Mouse (Mus musculus): ENCODE data around the gene Becn1. TPM values are rescaled to one million over a fixed set of nuclear protein-coding genes. Genes with fewer than 3 reads are reported as not detected.

The Becn1 gene
- polyA plus RNA-seq, 1 experiment: 169 TPM

- H3K4me3 ChIP-seq (ENCODE audit: insufficient read depth, low read length): peak overlapping the region; percentile 61
- H3K4me1 ChIP-seq (ENCODE audit: control insufficient read depth, insufficient read depth, low read length): no peaks in the 10 kb centered on the region; the same call in 1 of the 2 replicates
- peak overlapping the region; percentile 79 for H3K27ac ChIP-seq (ENCODE audit: insufficient read depth, low read length)
- TF ChIP-seq CTCF (IDR thresholded peaks at IDR 0.05; ENCODE audit: extremely low read depth, insufficient read depth, low read length): no peak
- no peak for TF ChIP-seq POLR2A (IDR thresholded peaks at IDR 0.05; ENCODE audit: extremely low read depth, insufficient read depth, low read length)
Measured at GRCm38 (mm10) chr11:101247521-101248030, 54.5 kb downstream of the Becn1 start.

- TF ChIP-seq POLR2A (IDR thresholded peaks at IDR 0.05; ENCODE audit: extremely low read depth, insufficient read depth, low read length) (no peak), CTCF (IDR thresholded peaks at IDR 0.05; ENCODE audit: extremely low read depth, insufficient read depth, low read length) (no peak)
- Histone ChIP-seq H3K27ac (ENCODE audit: insufficient read depth, low read length) (peak overlapping the region; percentile 89; the same call in 1 of the 2 replicates), H3K4me1 (ENCODE audit: control insufficient read depth, insufficient read depth, low read length) (no peaks in the 10 kb centered on the region; the same call in 1 of the 2 replicates), H3K4me3 (ENCODE audit: insufficient read depth, low read length) (peak overlapping the region; percentile 61)
Measured at GRCm38 (mm10) chr11:101246702-101247012, 55.4 kb downstream of the Becn1 start.

GRCm38 (mm10) chr11:101245855-101246701 lies 56.0 kb downstream of the Becn1 start, which contains the start of gene Ramp2:
TSS of gene Ramp2 (plus strand) at chr11:101246028.
- peak within 1 kb of the TSS; percentile 89 for H3K27ac ChIP-seq (ENCODE audit: insufficient read depth, low read length)

GRCm38 (mm10) chr11:101245071-101245470 lies 57.0 kb downstream of the Becn1 start:
- TF ChIP-seq CTCF (IDR thresholded peaks at IDR 0.05; ENCODE audit: extremely low read depth, insufficient read depth, low read length) (no peak), POLR2A (IDR thresholded peaks at IDR 0.05; ENCODE audit: extremely low read depth, insufficient read depth, low read length) (no peak)
- Histone ChIP-seq H3K27ac (ENCODE audit: insufficient read depth, low read length) (no peak overlapping the region), H3K4me1 (ENCODE audit: control insufficient read depth, insufficient read depth, low read length) (no peaks in the 10 kb centered on the region; the same call in 1 of the 2 replicates), H3K4me3 (ENCODE audit: insufficient read depth, low read length) (no peak overlapping the region)

More at GRCm38 (mm10) chr11:101245855-101246701, 56.0 kb downstream of the Becn1 start, which contains the start of gene Ramp2:
- Histone ChIP-seq H3K4me1 (ENCODE audit: control insufficient read depth, insufficient read depth, low read length) (no peaks in the 10 kb centered on the region; the same call in 1 of the 2 replicates), H3K4me3 (ENCODE audit: insufficient read depth, low read length) (peak within 1 kb of the TSS; percentile 61)
- TF ChIP-seq CTCF (IDR thresholded peaks at IDR 0.05; ENCODE audit: extremely low read depth, insufficient read depth, low read length) (no peak), POLR2A (IDR thresholded peaks at IDR 0.05; ENCODE audit: extremely low read depth, insufficient read depth, low read length) (no peak)

- Histone ChIP-seq H3K4me3 (ENCODE audit: insufficient read depth, low read length) (no peak overlapping the region), H3K4me1 (ENCODE audit: control insufficient read depth, insufficient read depth, low read length) (no peaks in the 10 kb centered on the region), H3K27ac (ENCODE audit: insufficient read depth, low read length) (no peak overlapping the region)
- TF ChIP-seq CTCF (IDR thresholded peaks at IDR 0.05; ENCODE audit: extremely low read depth, insufficient read depth, low read length) (no peak), POLR2A (IDR thresholded peaks at IDR 0.05; ENCODE audit: extremely low read depth, insufficient read depth, low read length) (no peak)
Measured at GRCm38 (mm10) chr11:101238071-101238647, 63.9 kb downstream of the Becn1 start.

GRCm38 (mm10) chr11:101236782-101237181 lies 65.3 kb downstream of the Becn1 start:
- no peaks in the 10 kb centered on the region for H3K4me1 ChIP-seq (ENCODE audit: control insufficient read depth, insufficient read depth, low read length)

More at GRCm38 (mm10) chr11:101236782-101237181, 65.3 kb downstream of the Becn1 start:
- Histone ChIP-seq H3K4me3 (ENCODE audit: insufficient read depth, low read length) (no peak overlapping the region), H3K27ac (ENCODE audit: insufficient read depth, low read length) (no peak overlapping the region)
- TF ChIP-seq POLR2A (IDR thresholded peaks at IDR 0.05; ENCODE audit: extremely low read depth, insufficient read depth, low read length) (no peak), CTCF (IDR thresholded peaks at IDR 0.05; ENCODE audit: extremely low read depth, insufficient read depth, low read length) (no peak)

Other genes starting within 250 kb of the Becn1 start
- gene Naglu, start 232.3 kb downstream of the Becn1 start, polyA plus RNA-seq (2012; rRNA removed): 10.3 and 10.7 TPM in 2 replicates
- gene Hsd17b1, start 223.9 kb downstream of the Becn1 start, polyA plus RNA-seq (2012; rRNA removed): 0.21 and 0.42 TPM in 2 replicates
- gene Coasy, start 219.7 kb downstream of the Becn1 start, polyA plus RNA-seq (2012; rRNA removed): 34.4 and 35.4 TPM in 2 replicates
- gene Mlx, start 215.0 kb downstream of the Becn1 start, polyA plus RNA-seq (2012; rRNA removed): 46.9 and 53.1 TPM in 2 replicates
- gene Psmc3ip, start 206.8 kb downstream of the Becn1 start, polyA plus RNA-seq (2012; rRNA removed): 3.5 and 3.8 TPM in 2 replicates
- gene Retreg3, start 182.4 kb downstream of the Becn1 start, polyA plus RNA-seq (2012; rRNA removed): 63.2 and 65.7 TPM in 2 replicates
- gene Tubg1, start 182.3 kb downstream of the Becn1 start, polyA plus RNA-seq (2012; rRNA removed): 15.2 and 15.3 TPM in 2 replicates
- gene Tubg2, start 146.4 kb downstream of the Becn1 start, polyA plus RNA-seq (2012; rRNA removed): 57.9 and 61.0 TPM in 2 replicates
- gene Cntnap1, start 131.8 kb downstream of the Becn1 start, polyA plus RNA-seq (2012; rRNA removed): 89.5 and 92.4 TPM in 2 replicates
- 15.1 and 15.8 TPM in 2 replicates for gene Plekhh3, start 130.9 kb downstream of the Becn1 start, polyA plus RNA-seq (2012; rRNA removed)
- gene Ccr10, start 126.8 kb downstream of the Becn1 start, polyA plus RNA-seq (2012; rRNA removed): 0.23 and 0.36 TPM in 2 replicates
- 51.9 and 53.2 TPM in 2 replicates for gene Ezh1, start 75.8 kb downstream of the Becn1 start, polyA plus RNA-seq (2012; rRNA removed)
- 65.8 and 69.6 TPM in 2 replicates for gene Ramp2, start 56.3 kb downstream of the Becn1 start, polyA plus RNA-seq (2012; rRNA removed)
- 55.6 and 58.8 TPM in 2 replicates for gene Vps25, start 48.6 kb downstream of the Becn1 start, polyA plus RNA-seq (2012; rRNA removed)
- 2.5 and 3.3 TPM in 2 replicates for gene Wnk4, start 41.7 kb downstream of the Becn1 start, polyA plus RNA-seq (2012; rRNA removed)
- 0.56 and 0.70 TPM in 2 replicates for gene Cntd1, start 23.3 kb downstream of the Becn1 start, polyA plus RNA-seq (2012; rRNA removed)
- gene Coa3, start 23.2 kb downstream of the Becn1 start, polyA plus RNA-seq (2012; rRNA removed): 150 and 156 TPM in 2 replicates
- gene Psme3, start 13.9 kb upstream of the Becn1 start, polyA plus RNA-seq (2012; rRNA removed): 99.9 and 107 TPM in 2 replicates
- 3.7 and 4.0 TPM in 2 replicates for gene Aoc2, start 22.8 kb upstream of the Becn1 start, polyA plus RNA-seq (2012; rRNA removed)
- gene Aoc3, start 28.3 kb upstream of the Becn1 start, polyA plus RNA-seq (2012; rRNA removed): 0.64 and 0.94 TPM in 2 replicates
- gene G6pc, start 65.3 kb upstream of the Becn1 start, polyA plus RNA-seq (2012; rRNA removed): 0.06 TPM in 1 of 2 replicates, not detected in the other
- 51.3 and 52.7 TPM in 2 replicates for gene Aarsd1, start 115.3 kb upstream of the Becn1 start, polyA plus RNA-seq (2012; rRNA removed)
- 4.4 and 4.7 TPM in 2 replicates for gene Gm27029, start 122.5 kb upstream of the Becn1 start, polyA plus RNA-seq (2012; rRNA removed)
- gene Rundc1, start 122.8 kb upstream of the Becn1 start, polyA plus RNA-seq (2012; rRNA removed): 35.2 and 38.8 TPM in 2 replicates
- gene Ptges3l, start 123.0 kb upstream of the Becn1 start, polyA plus RNA-seq (2012; rRNA removed): 7.5 and 7.7 TPM in 2 replicates
- gene Rpl27, start 140.0 kb upstream of the Becn1 start, polyA plus RNA-seq (2012; rRNA removed): 397 and 424 TPM in 2 replicates
- 6.8 and 7.3 TPM in 2 replicates for gene Ifi35, start 146.1 kb upstream of the Becn1 start, polyA plus RNA-seq (2012; rRNA removed)
- gene Rnd2, start 162.7 kb upstream of the Becn1 start, polyA plus RNA-seq (2012; rRNA removed): 162 and 179 TPM in 2 replicates
- 27.6 and 33.5 TPM in 2 replicates for gene Vat1, start 163.9 kb upstream of the Becn1 start, polyA plus RNA-seq (2012; rRNA removed)
- gene Brca1, start 249.7 kb upstream of the Becn1 start, polyA plus RNA-seq (2012; rRNA removed): 0.57 and 0.65 TPM in 2 replicates
- gene Nbr1, start 249.9 kb upstream of the Becn1 start, polyA plus RNA-seq (2012; rRNA removed): 104 and 115 TPM in 2 replicates